Mouse (Mus musculus) adrenal gland, postnatal 0 days (tissue): ENCODE measurements around the gene Lad1. TPM values are rescaled to one million over a fixed set of nuclear protein-coding genes. Genes with fewer than 3 reads are reported as not detected.

Experiments used
- polyA plus RNA-seq: library from polyadenylated mRNA; unstranded; fragments of >200 nt; fragmentation: Nextera tagmentation; extraction: Ambion mirVana; gene quantifications from 2 replicates; pipeline ENCODE4 v1.2.1, GENCODE M21; 2015

Gene Lad1
- polyA plus RNA-seq, result 1.8 and 2.1 TPM in 2 replicates

DNA sequence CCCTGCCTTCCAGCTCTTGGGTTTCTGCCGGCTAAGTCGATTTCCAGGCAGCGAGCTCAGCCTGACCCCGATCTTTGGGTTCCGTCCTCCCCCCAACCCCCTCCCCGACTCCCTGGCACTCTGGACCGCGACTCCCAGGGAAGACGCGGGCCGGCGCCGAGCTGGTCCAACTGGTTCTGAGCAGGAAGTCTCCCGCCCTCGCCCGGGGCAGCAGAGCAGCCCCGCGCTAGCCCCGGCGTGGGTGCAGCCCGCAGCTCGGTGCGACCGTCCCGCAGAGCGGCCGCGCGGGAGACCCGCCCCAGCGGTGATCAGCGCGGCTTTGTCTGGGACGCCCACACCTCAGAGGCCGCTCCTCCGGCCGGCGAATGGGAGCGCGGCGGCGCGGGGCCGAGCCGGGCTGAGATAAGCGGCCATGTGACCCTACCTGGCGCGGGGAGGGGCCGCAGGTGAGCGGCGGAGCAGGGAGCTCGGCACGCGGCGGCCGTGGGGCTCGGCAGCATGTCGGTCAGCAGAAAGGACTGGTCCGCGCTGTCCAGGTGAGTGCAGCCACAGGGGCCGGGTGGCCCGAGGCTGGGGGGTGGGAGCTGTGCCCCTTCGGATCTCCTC, at the start of gene Lad1:
Lad1 (plus strand) TSS at position 118 of the 606 bp plus-strand sequence.

GRCm38 (mm10) chr1:135778780-135779535, 39.4 kb upstream of the Lad1 start, which contains the start of gene Tnni1:
Tnni1 (plus strand) TSS chr1:135779434.

GRCm38 (mm10) chr1:135835716-135836483, 17.5 kb downstream of the Lad1 start, which contains the start of gene Tnnt2:
Tnnt2 (plus strand) TSS chr1:135836354.

Other genes with a start within 250 kb of the Lad1 start
- gene Nav1, start 211.3 kb upstream of the Lad1 start, polyA plus RNA-seq, result 10.4 and 11.8 TPM in 2 replicates
- 94.1 and 183 TPM in 2 replicates for gene Csrp1, start 98.5 kb upstream of the Lad1 start, polyA plus RNA-seq
- 72.6 and 96.0 TPM in 2 replicates for gene Phlda3, start 52.5 kb upstream of the Lad1 start, polyA plus RNA-seq
- gene Tnni1, start 39.2 kb upstream of the Lad1 start, polyA plus RNA-seq, result 8.0 and 9.8 TPM in 2 replicates
- 6.5 and 20.7 TPM in 2 replicates for gene Tnnt2, start 17.8 kb downstream of the Lad1 start, polyA plus RNA-seq
- gene Pkp1, start 100.6 kb downstream of the Lad1 start, polyA plus RNA-seq, result 0.08 and 0.13 TPM in 2 replicates
- 0.14 and 0.20 TPM in 2 replicates for gene Igfn1, start 187.7 kb downstream of the Lad1 start, polyA plus RNA-seq
- 178 and 195 TPM in 2 replicates for gene Tmem9, start 189.6 kb downstream of the Lad1 start, polyA plus RNA-seq
- gene Ascl5, start 232.2 kb downstream of the Lad1 start, polyA plus RNA-seq, result not detected in 2 replicates
- 0.09 and 1.3 TPM in 2 replicates for gene Cacna1s, start 234.2 kb downstream of the Lad1 start, polyA plus RNA-seq